Mouse (Mus musculus): Measurements from ENCODE around the gene Grid2.

The Grid2 gene

DNA sequence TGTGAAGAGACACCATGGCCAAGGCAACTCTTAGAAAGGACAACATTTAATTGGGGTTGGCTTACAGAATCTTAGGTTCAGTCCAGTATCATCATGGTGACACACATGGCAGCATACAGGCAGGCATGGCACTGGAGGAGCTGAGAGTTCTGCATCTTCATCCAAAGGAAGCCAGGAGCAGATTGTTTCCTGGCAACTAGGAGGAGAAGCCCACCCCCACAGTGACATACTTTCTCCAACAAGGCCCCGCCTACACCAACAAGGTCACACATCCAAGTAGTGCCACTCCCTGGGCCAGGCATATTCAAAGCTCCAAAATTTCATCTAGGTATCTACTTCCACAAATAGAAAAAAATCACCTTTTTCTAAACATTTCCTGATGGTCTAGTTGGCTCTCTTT, 1351.4 kb downstream of the Grid2 start:
- no peak for DNase-seq (ENCODE audit: low read depth)

- DNase-seq (ENCODE audit: low read depth), result no peak
Measured at GRCm38 (mm10) chr6:64607942-64608341, 1352.3 kb downstream of the Grid2 start.

GRCm38 (mm10) chr6:64616843-64617242, 1361.2 kb downstream of the Grid2 start:
- no peak for DNase-seq (ENCODE audit: low read depth)

DNA sequence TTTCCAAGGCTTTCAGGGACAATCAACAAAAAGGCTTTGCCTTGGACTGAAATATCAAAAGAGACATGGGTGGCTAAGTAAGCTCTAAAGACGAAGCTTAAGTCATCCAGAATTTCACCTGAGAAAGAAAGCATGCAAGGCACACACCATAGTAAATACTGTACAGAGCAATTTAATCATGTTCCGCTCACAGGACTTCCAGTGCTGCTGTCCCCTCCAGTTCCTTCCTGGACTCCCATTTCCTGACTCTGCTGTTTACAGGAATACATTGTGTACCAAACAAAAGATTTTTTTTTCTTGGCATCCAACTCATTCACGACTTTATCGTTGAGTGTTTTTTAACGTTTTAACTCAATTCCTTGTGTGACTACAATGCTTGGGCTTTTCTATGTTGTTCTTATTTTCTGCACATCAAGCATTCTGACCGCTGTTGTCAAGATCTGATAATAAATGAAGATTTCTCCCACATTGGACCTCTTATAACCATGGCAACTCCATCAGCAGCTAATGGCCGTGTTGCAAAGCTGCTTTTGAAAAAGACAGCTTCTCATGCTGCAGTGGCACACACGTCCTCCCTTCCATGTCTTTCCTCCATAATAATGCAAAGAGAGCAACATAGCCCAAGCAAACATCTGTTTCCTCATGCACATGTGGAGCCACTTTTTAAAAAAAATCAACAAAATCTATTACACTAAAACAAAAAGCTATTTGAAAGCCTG, 1361.9 kb downstream of the Grid2 start:
- DNase-seq (ENCODE audit: low read depth), result no peak

DNA sequence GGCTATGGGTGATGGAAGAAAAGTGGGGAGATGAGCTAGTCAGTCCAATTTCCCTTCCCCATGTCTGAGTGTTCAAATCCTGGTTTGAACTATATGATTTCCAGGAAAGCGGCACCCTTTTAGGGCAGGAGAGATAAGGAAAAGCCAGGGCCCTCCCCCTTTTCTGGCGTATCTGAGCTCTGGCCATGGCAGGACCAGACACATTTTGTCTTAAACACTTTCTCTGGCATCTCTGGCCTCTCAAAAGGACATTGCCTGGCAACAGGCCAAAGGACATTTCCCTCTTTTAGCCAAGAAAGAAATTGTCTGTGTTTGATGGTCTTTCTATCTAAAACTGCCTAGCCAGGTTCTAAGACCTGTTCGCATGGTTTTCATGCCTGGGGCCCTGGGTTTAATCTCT, 1367.7 kb downstream of the Grid2 start:
- no peak for DNase-seq (ENCODE audit: low read depth)

- no peak for DNase-seq (ENCODE audit: low read depth)
Measured at GRCm38 (mm10) chr6:64647661-64648060, 1392.0 kb downstream of the Grid2 start.

- DNase-seq (ENCODE audit: low read depth), result no peak
Measured at GRCm38 (mm10) chr6:64648196-64648595, 1392.5 kb downstream of the Grid2 start.

DNA sequence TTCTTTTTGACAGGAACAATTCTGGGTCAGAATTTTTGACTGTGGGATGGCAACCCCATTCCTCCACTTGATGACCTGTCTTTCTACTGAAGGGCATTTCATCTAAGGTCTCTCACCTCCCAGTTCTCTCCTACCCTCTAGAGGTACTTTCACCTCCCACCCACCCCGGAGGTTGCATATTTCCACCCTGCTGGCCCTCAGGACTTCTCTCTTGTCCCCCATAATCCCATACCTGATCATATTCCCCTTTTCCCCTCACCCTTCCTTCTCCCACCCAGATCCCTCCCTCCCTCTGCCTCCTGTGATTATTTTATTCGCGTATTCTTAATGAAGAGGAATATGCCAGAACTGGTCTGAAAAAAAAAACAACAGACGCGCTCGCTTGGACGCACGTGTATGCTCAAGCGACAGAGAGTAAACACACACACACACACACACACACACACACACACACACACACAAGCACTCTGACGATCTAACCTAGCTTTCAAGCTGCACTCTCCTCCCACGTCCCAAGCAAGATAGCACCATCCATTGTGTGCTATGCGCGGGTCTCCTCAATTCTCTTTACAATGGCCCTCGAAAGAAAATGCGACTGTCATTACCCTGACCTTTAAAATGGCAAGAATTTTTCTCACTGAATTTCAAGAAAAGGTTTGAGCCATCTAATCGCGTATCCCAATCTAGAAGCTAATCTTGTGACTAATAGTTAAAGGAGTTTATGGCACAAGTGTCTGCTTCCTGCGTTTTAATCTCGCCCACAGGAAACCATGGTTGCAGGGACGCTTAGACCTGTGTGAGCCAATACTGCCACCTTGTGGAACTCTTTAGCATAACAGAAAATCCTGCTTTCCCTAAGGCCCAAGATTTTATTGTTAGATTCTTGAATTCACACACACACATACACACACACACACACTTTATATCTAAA, 1393.9 kb downstream of the Grid2 start:
- DNase-seq (ENCODE audit: low read depth), result peak; percentile 12

- no peak for DNase-seq (ENCODE audit: low read depth)
Measured at GRCm38 (mm10) chr6:64650765-64651164, 1395.1 kb downstream of the Grid2 start.

- no peak for DNase-seq (ENCODE audit: low read depth)
Measured at GRCm38 (mm10) chr6:64671010-64671409, 1415.3 kb downstream of the Grid2 start.

- DNase-seq (ENCODE audit: low read depth), result no peak
Measured at GRCm38 (mm10) chr6:64678815-64679214, 1423.1 kb downstream of the Grid2 start.

DNA sequence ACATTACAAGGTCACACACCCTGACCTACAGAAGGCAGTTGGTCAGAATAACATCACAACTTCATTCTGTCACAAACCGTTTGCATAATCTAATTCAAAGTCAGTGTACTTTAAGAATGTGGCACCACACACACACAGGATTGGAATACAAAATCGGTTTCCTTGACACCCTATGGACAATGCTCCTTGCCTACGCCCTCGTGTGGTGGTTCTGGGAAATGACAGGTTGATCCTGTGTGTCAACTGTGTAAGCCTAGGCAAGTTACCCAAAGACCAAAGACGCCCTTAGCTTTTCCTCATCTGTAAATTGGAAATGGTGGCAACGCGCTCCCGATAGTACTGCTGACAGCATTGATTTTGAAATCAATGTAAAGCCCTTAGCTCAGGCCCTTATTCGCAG, 1428.3 kb downstream of the Grid2 start:
- peak; percentile 13 for DNase-seq (ENCODE audit: low read depth)

DNA sequence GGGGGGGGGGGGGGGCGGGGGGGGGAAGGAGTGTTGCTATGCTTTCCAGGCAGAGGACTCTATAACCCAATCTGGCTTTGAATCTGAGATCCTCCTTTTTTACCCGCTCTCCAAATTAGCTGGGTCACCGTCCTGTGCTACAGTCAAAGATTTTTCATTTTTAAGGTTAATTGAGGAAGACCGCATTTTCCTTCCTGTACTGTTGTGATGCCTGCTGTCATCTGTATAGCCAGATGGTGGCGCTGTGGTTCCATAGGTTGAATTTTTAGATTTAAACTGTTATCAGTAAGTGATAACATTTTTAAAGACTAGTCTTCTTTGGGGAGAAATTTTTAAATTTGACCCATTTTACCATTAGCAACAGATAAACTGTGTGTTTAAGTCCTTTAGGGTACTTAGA, 1429.3 kb downstream of the Grid2 start:
- peak; percentile 20 for DNase-seq (ENCODE audit: low read depth)

DNA sequence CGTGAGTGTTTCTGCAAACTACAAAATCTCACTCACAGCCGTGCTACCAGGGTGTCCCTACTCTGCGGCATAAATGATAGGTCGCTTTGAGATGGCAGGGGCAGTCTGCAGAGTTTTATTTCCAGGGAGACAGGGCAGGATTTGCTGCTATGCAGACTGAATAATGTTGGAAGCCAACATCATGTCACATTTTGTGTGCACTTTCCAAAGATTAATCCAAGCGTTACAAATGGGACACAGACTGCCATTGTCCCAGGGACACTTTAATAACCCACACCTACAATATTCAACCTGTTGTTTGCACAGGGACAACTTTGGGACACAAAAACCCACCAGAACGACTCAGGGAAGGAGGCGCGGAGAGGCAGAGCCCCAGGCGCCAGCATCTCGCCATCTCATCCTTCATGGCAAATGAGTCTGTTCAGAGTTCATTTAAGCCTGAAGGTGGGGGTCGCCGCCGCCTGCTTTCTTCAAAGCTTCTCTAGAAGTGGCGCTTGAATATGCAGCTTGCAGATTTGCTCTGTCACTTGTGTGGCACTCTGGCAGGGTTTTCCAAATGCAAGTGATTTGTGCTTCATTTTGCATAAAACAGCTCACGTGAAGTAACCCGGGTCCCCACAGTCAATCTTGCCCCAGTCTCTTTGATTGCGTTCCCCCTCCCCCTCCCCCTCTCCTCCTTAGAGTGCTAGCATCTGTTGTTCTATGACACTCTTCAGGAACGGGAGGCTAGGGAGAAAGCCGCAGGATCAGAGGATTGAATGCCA, 1432.7 kb downstream of the Grid2 start:
- DNase-seq (ENCODE audit: low read depth), result no peak

- no peak for DNase-seq (ENCODE audit: low read depth)
Measured at GRCm38 (mm10) chr6:64694688-64695087, 1439.0 kb downstream of the Grid2 start.

DNA sequence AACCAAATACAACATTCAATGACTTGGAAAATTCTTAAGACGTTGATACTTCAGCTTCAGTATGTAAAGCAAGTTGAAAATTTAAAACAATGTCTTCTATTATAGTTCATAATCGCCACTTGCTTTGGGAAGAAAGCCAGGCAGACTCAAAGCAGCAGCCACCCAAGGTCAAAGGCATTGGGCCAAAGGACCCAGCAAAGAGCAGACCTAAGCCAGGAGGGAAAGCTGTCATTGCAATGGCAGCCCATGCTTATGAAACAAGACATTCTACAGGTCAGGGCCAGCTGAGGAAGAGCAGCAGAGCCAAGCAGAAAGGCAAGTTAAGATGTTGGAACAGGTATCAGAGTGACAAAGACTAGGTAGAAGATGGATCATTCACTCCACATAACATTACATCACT, 1448.0 kb downstream of the Grid2 start:
- DNase-seq (ENCODE audit: low read depth), result no peak

DNA sequence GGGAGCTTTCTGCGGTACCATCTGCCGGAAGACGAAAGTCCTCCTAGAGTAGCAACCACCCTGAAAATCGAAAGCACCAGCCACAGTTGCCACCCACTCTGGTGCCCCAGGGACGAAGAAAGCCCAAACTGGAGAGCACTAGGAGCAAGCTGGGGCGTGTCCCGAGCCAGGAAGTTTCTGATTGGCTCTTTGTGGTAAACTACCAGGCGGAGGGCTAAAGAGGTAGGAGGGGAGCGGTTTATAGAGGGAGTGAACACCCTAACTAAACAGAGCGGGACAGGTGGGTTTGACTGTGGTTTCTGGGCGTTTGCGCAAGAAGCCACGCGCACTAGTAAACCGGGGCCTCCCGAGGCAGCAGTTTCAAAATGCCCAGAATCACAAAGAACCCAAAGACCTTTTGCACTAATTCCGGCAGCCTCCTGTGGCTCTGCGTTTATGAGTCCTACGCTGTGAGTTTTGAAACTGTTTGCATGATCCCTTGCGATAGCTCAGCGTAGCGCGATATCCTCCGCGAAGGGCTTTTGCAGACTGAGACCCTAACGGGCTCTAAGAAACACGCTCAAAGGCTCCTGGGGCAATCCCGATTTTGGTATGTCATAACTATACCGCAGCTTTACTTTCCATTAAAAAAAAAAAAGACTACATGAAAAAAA, 1472.2 kb downstream of the Grid2 start:
- DNase-seq (ENCODE audit: low read depth), result no peak

- no peak for DNase-seq (ENCODE audit: low read depth)
Measured at GRCm38 (mm10) chr6:64728499-64729198, 1473.0 kb downstream of the Grid2 start, which contains the start of gene Atoh1. Gene Atoh1 (plus strand): TSS chr6:64729125.

GRCm38 (mm10) chr6:64729231-64730011, 1473.7 kb downstream of the Grid2 start:
- no peak for DNase-seq (ENCODE audit: low read depth)

GRCm38 (mm10) chr6:64730030-64730429, 1474.4 kb downstream of the Grid2 start:
- no peak for DNase-seq (ENCODE audit: low read depth)

All from c-Kit-positive CD71-negative TER-119-negative erythroid progenitor cells, embryonic 14.5 days (primary cell).